Mouse (Mus musculus): ENCODE data around the gene Rgl1.
A peak's percentile ranks its signal among the peaks of the same experiment; 100 is the strongest.

Gene Rgl1

GRCm38 (mm10) chr1:152540304-152540887, 225.8 kb downstream of the Rgl1 start:
- DNase-seq: no peak

GRCm38 (mm10) chr1:152538817-152539216, 227.3 kb downstream of the Rgl1 start:
- DNase-seq: no peak

GRCm38 (mm10) chr1:152537186-152537585, 229.0 kb downstream of the Rgl1 start:
- no peak for DNase-seq

GRCm38 (mm10) chr1:152536416-152537018, 229.6 kb downstream of the Rgl1 start:
- no peak for DNase-seq

- no peak for DNase-seq
Observed at GRCm38 (mm10) chr1:152534531-152534930, 231.6 kb downstream of the Rgl1 start.

GRCm38 (mm10) chr1:152531498-152531897, 234.7 kb downstream of the Rgl1 start:
- DNase-seq: no peak

GRCm38 (mm10) chr1:152528778-152529177, 237.4 kb downstream of the Rgl1 start:
- DNase-seq: no peak

- no peak for DNase-seq
Observed at GRCm38 (mm10) chr1:152528214-152528613, 237.9 kb downstream of the Rgl1 start.

- DNase-seq: no peak
Observed at GRCm38 (mm10) chr1:152526154-152526553, 240.0 kb downstream of the Rgl1 start.

- peak; percentile 54 for DNase-seq
Observed at GRCm38 (mm10) chr1:152524987-152525648, 241.0 kb downstream of the Rgl1 start.

GRCm38 (mm10) chr1:152524098-152524892, 241.9 kb downstream of the Rgl1 start:
- no peak for DNase-seq

GRCm38 (mm10) chr1:152523292-152523691, 242.9 kb downstream of the Rgl1 start:
- no peak for DNase-seq

- no peak for DNase-seq
Observed at GRCm38 (mm10) chr1:152522226-152522625, 243.9 kb downstream of the Rgl1 start.

- peak; percentile 68 for DNase-seq
Observed at GRCm38 (mm10) chr1:152520798-152521575, 245.2 kb downstream of the Rgl1 start.

GRCm38 (mm10) chr1:152518971-152519370, 247.2 kb downstream of the Rgl1 start:
- no peak for DNase-seq

- no peak for DNase-seq
Observed at GRCm38 (mm10) chr1:152517057-152517570, 249.0 kb downstream of the Rgl1 start.

- DNase-seq: no peak
Observed at GRCm38 (mm10) chr1:152514256-152514655, 251.9 kb downstream of the Rgl1 start.

- DNase-seq: no peak
Observed at GRCm38 (mm10) chr1:152511237-152511636, 254.9 kb downstream of the Rgl1 start.

GRCm38 (mm10) chr1:152508481-152509220, 257.5 kb downstream of the Rgl1 start:
- no peak for DNase-seq

GRCm38 (mm10) chr1:152506726-152507125, 259.4 kb downstream of the Rgl1 start:
- DNase-seq: no peak

- no peak for DNase-seq
Observed at GRCm38 (mm10) chr1:152506175-152506574, 260.0 kb downstream of the Rgl1 start.

- DNase-seq: no peak
Observed at GRCm38 (mm10) chr1:152499802-152500201, 266.3 kb downstream of the Rgl1 start.

All from liver (tissue).